Mouse (Mus musculus) C2C12 (cell line): Measurements from ENCODE around the gene Diras2. TPM values are rescaled to one million over a fixed set of nuclear protein-coding genes. Genes with fewer than 3 reads are reported as not detected.
A peak's percentile ranks its signal among the peaks of the same experiment; 100 is the strongest.

Source experiments
- H3K27me3 ChIP-seq: one replicate; pipeline ENCODE4 v1.6.1; 2011; ENCODE audit not compliant: control insufficient read depth, insufficient read depth, insufficient read length
- H3K36me3 ChIP-seq: one replicate; pipeline ENCODE4 v1.6.1; 2011; ENCODE audit not compliant: control insufficient read depth, insufficient read depth
- H3K4me3 ChIP-seq: one replicate; pipeline ENCODE4 v1.5.1; 2011; ENCODE audit warnings: mild to moderate bottlenecking, control low read depth; ENCODE audit not compliant: poor library complexity, insufficient read depth, severe bottlenecking
- H3K79me2 ChIP-seq: one replicate; pipeline ENCODE4 v1.6.1; 2011; ENCODE audit not compliant: control insufficient read depth, insufficient read depth
- H3K79me3 ChIP-seq: one replicate; pipeline ENCODE4 v1.6.1; 2011; ENCODE audit warnings: low read depth, control low read depth
- H3ac ChIP-seq: one replicate; pipeline ENCODE3; 2011; ENCODE audit warnings: low read depth; ENCODE audit not compliant: control insufficient read depth, insufficient read length
- CEBPB ChIP-seq: IDR thresholded peaks from one replicate; pipeline ENCODE4 v1.6.1; 2011; ENCODE audit warnings: low read depth, mild to moderate bottlenecking, control low read depth, moderate library complexity
- CTCF ChIP-seq: IDR thresholded peaks from one replicate; pipeline ENCODE4 v1.5.1; 2011; ENCODE audit not compliant: control insufficient read depth, insufficient read depth, insufficient read length
- FOSL1 ChIP-seq: IDR thresholded peaks from one replicate; pipeline ENCODE4 v1.8.0; 2011; ENCODE audit warnings: mild to moderate bottlenecking, low read length; ENCODE audit not compliant: poor library complexity, insufficient read depth, severe bottlenecking
- MAX ChIP-seq: IDR thresholded peaks from one replicate; pipeline ENCODE4 v1.6.1; 2011; ENCODE audit warnings: mild to moderate bottlenecking, control low read depth
- MYOD1 ChIP-seq: IDR thresholded peaks from one replicate; pipeline ENCODE4 v1.6.1; 2011; ENCODE audit warnings: low read depth; ENCODE audit not compliant: control insufficient read depth, insufficient read length
- MYOG ChIP-seq: IDR thresholded peaks from one replicate; pipeline ENCODE4 v1.6.1; 2011; ENCODE audit not compliant: control insufficient read depth, insufficient read length; ENCODE audit errors: extremely low read depth
- USF1 ChIP-seq: IDR thresholded peaks from one replicate; pipeline ENCODE4 v1.6.1; 2011; ENCODE audit warnings: low read depth, mild to moderate bottlenecking, control low read depth, moderate library complexity
- polyA plus RNA-seq: library from polyadenylated mRNA; unstranded; fragments of >200 nt; fragmentation: generic; extraction: Trizol; gene quantifications from one replicate; pipeline ENCODE4 v1.2.1, GENCODE M21; 2012; ENCODE audit warnings: missing spikeins

Gene Diras2
- polyA plus RNA-seq, 1 experiment, result 0.15 TPM

GRCm38 (mm10) chr13:52569194-52569769 is 38.2 kb upstream of the Diras2 start:
- TF ChIP-seq CTCF, result no peak
- no peak for TF ChIP-seq USF1
- TF ChIP-seq MYOD1, result no peak
- no peak for TF ChIP-seq MAX
- TF ChIP-seq MYOG, result no peak
- no peak for TF ChIP-seq CEBPB
- no peak for TF ChIP-seq FOSL1
- H3K79me3 ChIP-seq, result no peaks in the 10 kb centered on the region
- H3K4me3 ChIP-seq, result no peak overlapping the region
- no peaks in the 10 kb centered on the region for H3K79me2 ChIP-seq
- H3K27me3 ChIP-seq, result no peaks in the 10 kb centered on the region
- H3ac ChIP-seq, result no peak overlapping the region
- H3K36me3 ChIP-seq, result no peaks in the 10 kb centered on the region

DNA sequence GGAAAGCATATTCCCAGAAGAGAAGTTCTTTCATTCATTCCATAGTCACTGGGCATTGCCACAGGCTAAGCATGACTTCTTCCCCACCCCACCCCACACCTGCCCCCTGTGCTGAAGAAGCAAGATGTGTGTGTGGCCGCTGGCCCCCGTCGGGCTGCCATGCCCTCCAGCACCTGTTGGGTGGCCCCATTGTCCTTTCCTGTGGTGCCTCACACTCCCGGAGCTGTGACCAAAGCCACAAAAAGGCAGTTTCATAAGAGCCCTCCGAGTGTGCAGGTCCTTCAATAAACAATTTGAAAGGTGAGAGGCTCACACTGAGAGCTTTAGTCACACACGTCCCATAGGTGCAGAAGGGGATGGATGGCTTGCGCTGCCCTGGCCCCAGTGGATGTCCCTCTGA is 35.7 kb upstream of the Diras2 start:
- no peak for TF ChIP-seq USF1
- no peak for TF ChIP-seq MAX
- TF ChIP-seq FOSL1, result no peak
- TF ChIP-seq MYOD1, result no peak
- no peak for TF ChIP-seq MYOG
- no peak for TF ChIP-seq CEBPB
- no peak for TF ChIP-seq CTCF
- Histone ChIP-seq H3K27me3 (no peaks in the 10 kb centered on the region), H3K79me2 (no peaks in the 10 kb centered on the region), H3K79me3 (no peaks in the 10 kb centered on the region), H3ac (no peak overlapping the region), H3K36me3 (no peaks in the 10 kb centered on the region), H3K4me3 (no peak overlapping the region)

DNA sequence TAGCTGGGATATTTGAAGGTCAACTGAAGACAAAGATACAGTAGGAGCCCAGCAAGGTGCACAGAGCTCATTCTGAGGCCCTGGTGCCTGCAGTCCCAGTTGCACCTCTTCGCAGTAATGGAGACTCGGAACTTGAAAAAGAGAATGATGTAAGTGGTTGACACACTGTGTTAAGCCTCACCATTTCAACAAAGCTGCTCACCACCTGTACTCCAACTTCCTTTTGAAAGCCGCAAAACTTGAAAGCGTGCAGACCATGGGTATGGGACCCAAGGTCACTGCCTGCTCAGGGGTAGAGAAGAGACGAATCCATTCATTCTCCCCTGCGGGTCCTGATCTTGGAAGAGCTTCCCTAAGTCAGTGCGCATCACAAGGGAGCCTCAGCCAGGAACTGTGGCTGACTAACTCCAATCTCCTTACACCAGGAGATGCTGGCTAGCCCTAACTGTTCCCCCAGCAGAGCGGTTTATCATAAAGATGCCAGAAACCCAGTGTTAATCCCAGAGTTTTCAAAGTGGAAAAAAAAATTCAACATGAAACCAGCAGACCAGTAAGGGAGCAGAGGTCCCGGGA is 35.2 kb upstream of the Diras2 start:
- Histone ChIP-seq H3K27me3 (no peaks in the 10 kb centered on the region), H3K79me2 (no peaks in the 10 kb centered on the region), H3K4me3 (no peak overlapping the region), H3K36me3 (no peaks in the 10 kb centered on the region), H3K79me3 (no peaks in the 10 kb centered on the region), H3ac (no peak overlapping the region)
- no peak for TF ChIP-seq FOSL1
- TF ChIP-seq MYOG, result no peak
- no peak for TF ChIP-seq CTCF
- TF ChIP-seq CEBPB, result no peak
- no peak for TF ChIP-seq MYOD1
- TF ChIP-seq MAX, result no peak
- TF ChIP-seq USF1, result no peak

DNA sequence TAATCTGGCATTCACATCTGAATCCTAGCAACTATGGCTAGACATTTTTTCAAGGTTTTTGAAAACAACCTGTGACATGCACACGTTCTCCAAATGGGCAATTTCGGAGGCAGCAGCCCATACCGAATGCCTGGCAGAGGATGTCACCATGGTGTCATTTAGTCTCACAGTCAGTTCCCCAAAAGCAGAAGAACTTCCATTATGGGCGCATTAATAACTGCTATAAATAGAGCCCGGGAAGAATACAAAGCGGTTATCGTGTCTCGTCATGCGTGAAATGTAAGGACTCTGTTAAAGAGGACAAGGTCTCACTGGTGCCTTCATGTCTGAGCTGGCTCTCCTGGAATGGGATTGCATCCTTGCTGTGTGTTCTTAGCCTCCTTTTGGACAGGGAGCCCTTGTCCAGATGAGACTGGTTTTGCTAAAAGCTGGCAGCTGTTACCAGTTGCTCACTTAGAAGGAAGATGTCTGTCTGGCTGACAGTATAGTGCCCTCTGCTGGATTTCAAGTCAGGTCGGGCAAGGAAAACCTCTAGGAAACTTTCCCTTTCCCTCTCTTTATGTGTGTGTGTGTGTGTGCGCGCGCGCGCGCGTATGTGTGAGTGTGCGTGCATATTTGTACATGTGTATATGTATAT is 34.1 kb upstream of the Diras2 start:
- no peaks in the 10 kb centered on the region for H3K79me2 ChIP-seq
- no peak overlapping the region for H3ac ChIP-seq
- H3K27me3 ChIP-seq, result no peaks in the 10 kb centered on the region
- H3K79me3 ChIP-seq, result no peaks in the 10 kb centered on the region
- no peak overlapping the region for H3K4me3 ChIP-seq
- H3K36me3 ChIP-seq, result no peaks in the 10 kb centered on the region
- TF ChIP-seq MYOG (no peak), MYOD1 (peak; percentile 8), CTCF (peak; percentile 27), USF1 (no peak)

DNA sequence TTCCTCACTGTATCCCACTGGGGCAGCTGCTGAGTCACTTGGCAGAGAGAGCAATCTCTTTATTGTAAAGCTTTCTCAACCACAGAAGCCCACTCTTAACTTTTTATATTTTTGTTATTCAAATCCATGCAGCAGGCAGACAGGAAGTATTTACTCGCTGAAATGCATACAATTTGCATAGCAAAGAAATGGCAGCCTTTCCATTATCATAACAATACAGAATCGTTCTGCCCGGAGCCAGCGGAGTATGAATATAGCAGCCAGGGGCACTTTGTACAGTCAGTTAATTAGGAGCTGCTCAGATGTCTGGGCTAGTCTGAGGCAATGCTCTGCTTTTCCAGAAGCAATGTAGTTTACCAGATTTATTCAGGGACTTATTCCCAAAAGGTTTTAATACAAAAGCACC is 31.1 kb upstream of the Diras2 start:
- Histone ChIP-seq H3K36me3 (no peaks in the 10 kb centered on the region), H3K79me2 (no peaks in the 10 kb centered on the region), H3K79me3 (no peaks in the 10 kb centered on the region), H3K4me3 (no peak overlapping the region), H3K27me3 (no peaks in the 10 kb centered on the region), H3ac (no peak overlapping the region)
- TF ChIP-seq MYOG, result no peak
- TF ChIP-seq FOSL1, result no peak
- TF ChIP-seq USF1, result no peak
- TF ChIP-seq CEBPB, result no peak
- TF ChIP-seq CTCF, result no peak
- no peak for TF ChIP-seq MAX
- no peak for TF ChIP-seq MYOD1
